Mouse (Mus musculus) MEL (cell line): Measurements from ENCODE around the gene Slc44a2. TPM values are rescaled to one million over a fixed set of nuclear protein-coding genes. Genes with fewer than 3 reads are reported as not detected.

Experiments
- DNase-seq: peaks from one replicate; pipeline ENCODE4 v3.0.0; 2011; ENCODE audit warnings: low read depth, low spot score
- H3K27ac ChIP-seq: 2 replicates; pipeline ENCODE4 v1.5.1; 2012; ENCODE audit warnings: low read depth, mild to moderate bottlenecking, control low read depth, low read length, moderate library complexity; ENCODE audit not compliant: control insufficient read depth
- H3K27me3 ChIP-seq, 2 experiments: fragments of 150-350 bp in 1 of 2; sonication (generic) in 1 of 2; 2 replicates each; pipeline ENCODE4 v1.6.1; 2012; ENCODE audit warnings: low read length in 2 of 2, mild to moderate bottlenecking in 2 of 2, improper control_type of control experiment in 1 of 2, moderate library complexity in 1 of 2; ENCODE audit not compliant: insufficient read depth in 2 of 2, control insufficient read depth in 1 of 2
- H3K36me3 ChIP-seq, 2 experiments: 2 replicates each; pipeline ENCODE4 v1.6.1; 2012 to 2014; ENCODE audit warnings: low read length in 2 of 2, improper control_type of control experiment in 1 of 2, inconsistent platforms in 1 of 2, mild to moderate bottlenecking in 1 of 2; ENCODE audit not compliant: insufficient read depth in 2 of 2, control insufficient read depth in 1 of 2
- H3K4me1 ChIP-seq, 2 experiments: fragments of 150-350 bp in 1 of 2; sonication (generic) in 1 of 2; 2 replicates each; pipeline ENCODE4 v1.6.1; 2012; ENCODE audit warnings: low read length in 2 of 2, improper control_type of control experiment in 1 of 2, mild to moderate bottlenecking in 1 of 2; ENCODE audit not compliant: insufficient read depth in 2 of 2, control insufficient read depth in 1 of 2
- H3K4me3 ChIP-seq, 2 experiments: fragments of 150-350 bp in 1 of 2; sonication (generic) in 1 of 2; 2 replicates each; pipeline ENCODE4 v1.5.1; 2012; ENCODE audit warnings: low read depth in 2 of 2, low read length in 2 of 2, mild to moderate bottlenecking in 2 of 2, moderate library complexity in 2 of 2, control low read depth in 1 of 2, improper control_type of control experiment in 1 of 2; ENCODE audit not compliant: control insufficient read depth in 1 of 2, insufficient read depth in 1 of 2
- H3K79me2 ChIP-seq: 2 replicates; pipeline ENCODE4 v1.6.1; 2012; ENCODE audit warnings: mild to moderate bottlenecking, low read length, moderate library complexity; ENCODE audit not compliant: control insufficient read depth, poor library complexity, insufficient read depth
- H3K9ac ChIP-seq: 2 replicates; pipeline ENCODE4 v1.6.1; 2012; ENCODE audit warnings: low read depth, mild to moderate bottlenecking, control low read depth, low read length, moderate library complexity; ENCODE audit not compliant: control insufficient read depth, poor library complexity, severe bottlenecking
- H3K9me3 ChIP-seq: fragments of 150-350 bp; sonication (generic); replicated peaks from 2 replicates; pipeline ENCODE4 v1.6.1; 2012; ENCODE audit warnings: mild to moderate bottlenecking, low read length, improper control_type of control experiment, moderate library complexity; ENCODE audit not compliant: insufficient read depth
- BHLHE40 ChIP-seq: IDR thresholded peaks from 2 replicates; pipeline ENCODE4 v1.6.1; 2012; ENCODE audit warnings: low read depth, mild to moderate bottlenecking, inconsistent platforms, low read length, improper control_type of control experiment, borderline replicate concordance
- CHD1 ChIP-seq: IDR thresholded peaks from 2 replicates; pipeline ENCODE4 v1.6.1; 2012; ENCODE audit warnings: low read depth, mild to moderate bottlenecking, inconsistent platforms, low read length, improper control_type of control experiment
- CHD2 ChIP-seq: IDR thresholded peaks from 2 replicates; pipeline ENCODE4 v1.6.1; 2011; ENCODE audit warnings: low read length, improper control_type of control experiment
- E2F4 ChIP-seq: IDR thresholded peaks from 2 replicates; pipeline ENCODE4 v1.6.1; 2011; ENCODE audit warnings: low read depth, low read length, improper control_type of control experiment, borderline replicate concordance
- ELF1 ChIP-seq: IDR thresholded peaks from 2 replicates; pipeline ENCODE4 v1.6.1; 2014; ENCODE audit warnings: low read depth, mild to moderate bottlenecking, inconsistent platforms, low read length, improper control_type of control experiment, moderate library complexity
- EP300 ChIP-seq, 2 experiments: IDR thresholded peaks; 2 replicates each; pipeline ENCODE4 v1.6.1; 2011; ENCODE audit warnings: improper control_type of control experiment in 2 of 2, low read length in 2 of 2, low read depth in 1 of 2, mild to moderate bottlenecking in 1 of 2
- GATA1 ChIP-seq: IDR thresholded peaks from 2 replicates; pipeline ENCODE4 v1.6.1; 2011; ENCODE audit warnings: low read depth, low read length, improper control_type of control experiment
- JUND ChIP-seq: IDR thresholded peaks from 2 replicates; pipeline ENCODE4 v1.6.1; 2011; ENCODE audit warnings: low read depth, mild to moderate bottlenecking, improper control_type of control experiment, low read length
- KAT2A ChIP-seq: conservative IDR thresholded peaks from 2 replicates; pipeline ENCODE4 v1.6.1; 2012; ENCODE audit warnings: low read depth, low read length, improper control_type of control experiment, inconsistent platforms
- MAFK ChIP-seq: IDR thresholded peaks from 2 replicates; pipeline ENCODE4 v1.6.1; 2011; ENCODE audit warnings: low read depth, mild to moderate bottlenecking, low read length, improper control_type of control experiment, borderline replicate concordance
- MAZ ChIP-seq: IDR thresholded peaks from 2 replicates; pipeline ENCODE4 v1.6.1; 2012; ENCODE audit warnings: low read depth, mild to moderate bottlenecking, inconsistent platforms, low read length, improper control_type of control experiment
- MXI1 ChIP-seq: IDR thresholded peaks from 2 replicates; pipeline ENCODE4 v1.6.1; 2011; ENCODE audit warnings: mild to moderate bottlenecking, low read depth, low read length, improper control_type of control experiment
- MYB ChIP-seq: IDR thresholded peaks from 2 replicates; pipeline ENCODE4 v1.6.1; 2011; ENCODE audit warnings: mild to moderate bottlenecking, low read depth, low read length, improper control_type of control experiment
- NELFE ChIP-seq: IDR thresholded peaks from 2 replicates; pipeline ENCODE4 v1.6.1; 2011; ENCODE audit warnings: low read depth, low read length, improper control_type of control experiment
- NRF1 ChIP-seq: IDR thresholded peaks from 2 replicates; pipeline ENCODE4 v1.6.1; 2014; ENCODE audit warnings: low read depth, mild to moderate bottlenecking, inconsistent platforms, low read length, improper control_type of control experiment, moderate library complexity; ENCODE audit not compliant: poor library complexity, insufficient read depth, severe bottlenecking
- POLR2A ChIP-seq, 2 experiments: IDR thresholded peaks; 2 replicates each; pipeline ENCODE4 v1.6.1; 2011 to 2012; ENCODE audit warnings: low read length in 2 of 2, mild to moderate bottlenecking in 2 of 2, control low read depth in 1 of 2, improper control_type of control experiment in 1 of 2, low read depth in 1 of 2, moderate library complexity in 1 of 2; ENCODE audit not compliant: control insufficient read depth in 1 of 2, insufficient read depth in 1 of 2, poor library complexity in 1 of 2
- POLR2AphosphoS2 ChIP-seq: IDR thresholded peaks from 2 replicates; pipeline ENCODE4 v1.6.1; 2011; ENCODE audit warnings: low read length, improper control_type of control experiment
- POLR2AphosphoS5 ChIP-seq: IDR thresholded peaks from 2 replicates; pipeline ENCODE4 v1.6.1; 2012; ENCODE audit warnings: low read depth, borderline replicate concordance, mild to moderate bottlenecking, inconsistent platforms, low read length, moderate library complexity, mixed read lengths
- SIN3A ChIP-seq: IDR thresholded peaks from 2 replicates; pipeline ENCODE4 v1.6.1; 2012; ENCODE audit warnings: low read length, improper control_type of control experiment, inconsistent platforms
- SMC3 ChIP-seq: IDR thresholded peaks from 2 replicates; pipeline ENCODE4 v1.6.1; 2011; ENCODE audit warnings: low read depth, low read length, improper control_type of control experiment
- TAL1 ChIP-seq: IDR thresholded peaks from 2 replicates; pipeline ENCODE4 v1.6.1; 2012; ENCODE audit warnings: mild to moderate bottlenecking, inconsistent platforms, low read length, moderate library complexity, mixed read lengths
- USF1 ChIP-seq: IDR thresholded peaks from 2 replicates; pipeline ENCODE4 v1.6.1; 2014; ENCODE audit warnings: low read depth, mild to moderate bottlenecking, inconsistent platforms, low read length, improper control_type of control experiment, moderate library complexity
- USF2 ChIP-seq, 2 experiments: IDR thresholded peaks; 2 replicates each; pipeline ENCODE4 v1.6.1; 2011 to 2012; ENCODE audit warnings: improper control_type of control experiment in 2 of 2, low read length in 2 of 2, borderline replicate concordance in 1 of 2, inconsistent platforms in 1 of 2, low read depth in 1 of 2, mild to moderate bottlenecking in 1 of 2; ENCODE audit not compliant: insufficient read depth in 1 of 2
- ZKSCAN1 ChIP-seq: IDR thresholded peaks from 2 replicates; pipeline ENCODE4 v1.6.1; 2012; ENCODE audit warnings: low read depth, mild to moderate bottlenecking, inconsistent platforms, low read length, improper control_type of control experiment, moderate library complexity
- ZMIZ1 ChIP-seq: IDR thresholded peaks from 2 replicates; pipeline ENCODE4 v1.6.1; 2012; ENCODE audit warnings: low read depth, mild to moderate bottlenecking, inconsistent platforms, low read length, improper control_type of control experiment, moderate library complexity
- ZNF384 ChIP-seq: IDR thresholded peaks from 2 replicates; pipeline ENCODE4 v1.6.1; 2012; ENCODE audit warnings: low read depth, mild to moderate bottlenecking, inconsistent platforms, low read length, improper control_type of control experiment
- polyA plus RNA-seq, 2 experiments: library from polyadenylated mRNA; stranded (reverse) in 1 of 2; unstranded in 1 of 2; fragments of >175 nt in 1 of 2; fragments of >200 nt in 1 of 2; gene quantifications; 2 replicates each; pipeline versions ENCODE4 v1.2.1 to v1.2.4; 2012; ENCODE audit warnings: low replicate concordance in 2 of 2, low read depth in 1 of 2; ENCODE audit not compliant: insufficient read length in 2 of 2, insufficient read depth in 1 of 2, missing spikeins in 1 of 2
- total RNA-seq: library from RNA; depleted of rRNA; stranded (reverse); fragments of 300-350 nt; gene quantifications from 2 replicates; pipeline ENCODE4 v1.2.3, GENCODE M21; 2012

The Slc44a2 gene
- total and polyA plus RNA-seq, 3 experiments = 27.3 to 121 TPM; not detected in 1

DNA sequence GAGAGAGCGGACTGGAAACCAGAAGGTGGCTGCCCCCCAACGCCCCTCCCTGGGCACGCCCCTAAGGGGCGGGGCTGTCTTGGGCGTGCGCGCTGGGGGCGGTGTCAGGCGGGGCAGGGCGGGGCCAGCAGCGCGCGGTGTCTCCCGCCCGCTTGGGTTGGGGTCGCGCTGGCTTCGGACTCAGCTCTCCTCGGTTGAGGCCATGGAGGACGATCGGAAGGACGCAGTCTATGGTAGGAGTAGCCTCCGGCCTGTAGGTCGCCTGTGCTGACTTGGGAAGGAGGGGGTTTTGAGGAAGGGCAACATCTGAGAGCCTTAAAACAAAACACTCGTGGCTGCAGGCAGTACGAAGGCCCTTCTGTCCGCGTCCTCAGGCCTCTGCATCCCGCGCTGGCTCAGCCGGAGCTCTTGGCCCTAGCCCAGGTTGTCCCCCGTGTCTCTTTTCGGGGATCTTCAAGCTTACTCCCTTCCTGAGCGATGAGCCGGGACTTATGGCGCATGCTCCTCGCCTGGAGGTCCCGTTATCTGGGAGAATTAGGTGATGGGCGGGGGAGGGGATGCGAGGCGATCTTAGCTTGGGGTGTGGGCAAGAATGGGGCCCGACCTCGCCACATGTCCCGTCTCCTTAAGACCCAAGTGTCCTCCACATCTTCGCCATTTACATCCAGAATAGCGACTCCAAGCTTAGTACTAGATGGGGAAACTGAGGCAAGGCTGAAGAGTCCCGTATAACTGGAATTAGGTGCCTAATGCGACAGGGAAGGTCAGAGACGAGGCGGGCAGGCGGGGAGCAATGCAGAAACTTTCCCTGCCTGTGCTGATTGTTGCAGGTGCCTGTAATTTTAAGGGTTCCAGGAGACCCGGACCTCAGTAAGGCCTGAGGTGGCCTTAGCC, at the start of gene Slc44a2 (continued):
- TF ChIP-seq EP300 (IDR thresholded peaks at IDR 0.05; ENCODE audit: low read depth in 1 of 2, low read length in 2 of 2) (peak in 1 of 2 experiments; percentile 1; a peak in 1 of 4 replicates), USF2 (IDR thresholded peaks at IDR 0.05; ENCODE audit: borderline replicate concordance in 1 of 2, insufficient read depth in 1 of 2, low read depth in 1 of 2, low read length in 2 of 2) (no peak), MAZ (peak; percentile 95), JUND (no peak), SMC3 (0 out of 2 replicates have a peak, but pooled peaks have one; percentile 17)
- TF ChIP-seq, all 39 proteins: peak for 23

DNA sequence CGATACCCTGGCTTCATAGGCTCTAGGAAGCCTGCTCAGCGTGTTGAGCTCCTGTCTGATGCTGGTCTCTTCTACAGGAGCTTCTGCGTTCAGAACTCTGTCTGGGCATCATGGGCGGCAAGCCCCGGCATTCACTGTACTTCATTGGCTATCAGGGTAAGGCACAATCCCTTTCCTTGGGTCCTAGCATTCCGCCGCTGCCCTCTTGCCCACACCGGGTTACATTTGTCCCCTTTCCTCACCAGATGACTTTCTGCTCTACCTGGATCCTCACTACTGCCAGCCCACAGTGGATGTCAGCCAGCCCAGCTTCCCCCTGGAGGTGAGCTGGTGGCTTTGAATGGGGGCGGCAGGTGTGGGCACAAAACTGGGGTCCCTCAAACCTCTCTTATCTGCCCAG, 48.1 kb upstream of the Slc44a2 start:
- Histone ChIP-seq H3K9ac (no peak overlapping the region), H3K79me2 (peaks cover 1% of the 10 kb centered on the region; the same call in 1 of the 2 replicates), H3K4me1 (no peaks in the 10 kb centered on the region), H3K9me3 (no peaks in the 10 kb centered on the region), H3K36me3 (peaks cover 0 to 58% of the 10 kb centered on the region in 2 experiments; a peak in 2 of 4 replicates), H3K27me3 (no peaks in the 10 kb centered on the region), H3K27ac (no peak overlapping the region), H3K4me3 (no peak overlapping the region)
- peak; percentile 43 for DNase-seq
- TF ChIP-seq ZMIZ1 (0 out of 2 replicates have a peak, but pooled peaks have one; percentile 20), POLR2A (IDR thresholded peaks at IDR 0.05; ENCODE audit: control insufficient read depth in 1 of 2, insufficient read depth in 1 of 2, low read depth in 1 of 2, low read length in 2 of 2, poor library complexity in 1 of 2) (peak in 1 of 2 experiments; percentile 55; a peak in 1 of 4 replicates), ZNF384 (no peak), EP300 (IDR thresholded peaks at IDR 0.05; ENCODE audit: low read depth in 1 of 2, low read length in 2 of 2) (no peak)

- H3K27ac ChIP-seq = no peak overlapping the region
- peak; percentile 45 for DNase-seq
- no peaks in the 10 kb centered on the region for H3K9me3 ChIP-seq
- no peaks in the 10 kb centered on the region for H3K4me1 ChIP-seq
- H3K79me2 ChIP-seq = no peaks in the 10 kb centered on the region
- no peak overlapping the region for H3K9ac ChIP-seq
- peaks cover 0 to 61% of the 10 kb centered on the region in 2 experiments; a peak in 2 of 4 replicates for H3K36me3 ChIP-seq
- H3K27me3 ChIP-seq = no peaks in the 10 kb centered on the region
- H3K4me3 ChIP-seq = no peak overlapping the region
- TF ChIP-seq GATA1 = no peak
- 0 out of 2 replicates have a peak, but pooled peaks have one; percentile 36 for TF ChIP-seq MYB
- no peak for TF ChIP-seq MXI1
- TF ChIP-seq ZKSCAN1 = no peak
- TF ChIP-seq POLR2AphosphoS5 = peak; percentile 44; the same call in 1 of the 2 replicates
- no peak for TF ChIP-seq NELFE
- TF ChIP-seq USF1 = no peak
- TF ChIP-seq SMC3 = peak; percentile 20; the same call in 1 of the 2 replicates
- no peak for TF ChIP-seq SIN3A
- TF ChIP-seq JUND = no peak
- TF ChIP-seq ZMIZ1 = no peak
- no peak for TF ChIP-seq TAL1
- TF ChIP-seq CHD2 = no peak; the same call in 1 of the 2 replicates
- TF ChIP-seq CHD1 = no peak
- TF ChIP-seq ELF1 = no peak
- peak; percentile 62 for TF ChIP-seq POLR2AphosphoS2
- TF ChIP-seq MAFK = no peak
- no peak for TF ChIP-seq BHLHE40
- no peak for TF ChIP-seq E2F4
- TF ChIP-seq KAT2A = no peak
- TF ChIP-seq NRF1 = no peak
- TF ChIP-seq ZNF384 = no peak
Observed at GRCm38 (mm10) chr9:21273094-21273493, 47.4 kb upstream of the Slc44a2 start.
